In the genomic region with DNA sequence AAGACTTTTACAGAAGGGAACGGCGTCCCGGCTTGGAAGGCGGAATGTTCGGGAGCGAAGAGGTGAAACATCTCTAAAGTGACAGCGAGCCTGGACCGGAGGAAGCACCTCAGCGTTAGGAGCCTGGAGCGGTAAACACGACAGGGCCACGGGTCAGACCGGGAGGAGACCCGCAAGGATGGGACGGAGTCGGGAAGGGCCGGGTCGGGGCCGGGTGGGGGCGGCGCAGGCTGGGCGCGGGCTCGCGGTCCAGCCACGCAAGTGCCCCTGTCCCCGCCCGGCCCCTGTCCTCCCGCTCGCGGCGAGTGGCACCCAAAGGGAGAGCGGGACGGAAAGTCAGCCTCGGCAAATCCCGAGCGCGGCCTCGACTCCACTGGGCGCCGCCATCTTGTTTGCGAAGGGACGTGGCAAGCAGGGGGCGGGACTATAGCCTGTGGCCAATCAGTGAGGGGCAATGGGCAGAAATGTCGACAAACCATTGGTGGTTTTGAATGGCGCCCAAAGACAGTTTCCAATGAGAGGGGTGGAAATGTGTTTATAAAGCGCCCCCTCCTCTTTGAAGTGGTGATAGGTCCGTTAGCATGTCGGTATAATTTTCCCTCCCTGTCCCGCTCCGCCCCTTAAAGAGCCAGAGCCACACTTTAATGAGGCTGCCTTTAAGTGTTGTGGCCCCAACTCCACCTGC, we compare ENCODE assay signal across 8 mouse cellular contexts. TPM values are rescaled to one million over a fixed set of nuclear protein-coding genes. Genes with fewer than 3 reads are reported as not detected.
DNase-seq lines count a peak whose midpoint lies in the region; ATAC-seq lines count a peak whose summit lies in the region.

A gene (minus strand): TSS at position 396 of the 685 bp plus-strand sequence.
A gene (minus strand): TSS at position 413 of the 685 bp plus-strand sequence.

- peaks cover 10% of the 10 kb centered on the region for H3K4me1 ChIP-seq in forebrain, embryonic 14.5 days (ENCODE audit: control insufficient read depth, insufficient read depth, low read length)
- peaks cover 39% of the 10 kb centered on the region for H3K4me1 ChIP-seq in neural tube, embryonic 15.5 days

- peak within 1 kb of the TSS; percentile 62 for H3K4me3 ChIP-seq in forebrain, embryonic 14.5 days (ENCODE audit: low read depth, low read length)
- peak within 1 kb of the TSS; percentile 74 for H3K4me3 ChIP-seq in neural tube, embryonic 15.5 days (replicated peaks)

- intact Hi-C loops in heart, postnatal 14 days (cut with DNase I) = no loop called here

- DNase-seq in ES-CJ7 (ENCODE audit: low read depth, low spot score) = peak; percentile 99
- DNase-seq in cerebellum, adult 11 months = peak; percentile 95
- peak; percentile 99 for DNase-seq in forebrain, embryonic 14.5 days (ENCODE audit: low spot score)
- peak; percentile 93 to 96 for DNase-seq in heart, postnatal 14 days
- DNase-seq in layer of hippocampus, adult 11-12 months (ENCODE audit: low spot score) = peak; percentile 97
- DNase-seq in lung, adult 18-20 months = peak; percentile 97 to 98
- peak; percentile 98 for DNase-seq in testis, postnatal 14 days (ENCODE audit: low spot score)

- H3K27me3 ChIP-seq in forebrain, embryonic 14.5 days (replicated peaks; ENCODE audit: control insufficient read depth, insufficient read depth, low read length) = no peaks in the 10 kb centered on the region
- no peaks in the 10 kb centered on the region for H3K27me3 ChIP-seq in neural tube, embryonic 15.5 days (replicated peaks)

- H3K9me3 ChIP-seq in forebrain, embryonic 14.5 days (replicated peaks; ENCODE audit: control insufficient read depth, low read length) = no peaks in the 10 kb centered on the region
- no peaks in the 10 kb centered on the region for H3K9me3 ChIP-seq in neural tube, embryonic 15.5 days (replicated peaks)

- H3K4me2 ChIP-seq in forebrain, embryonic 14.5 days (ENCODE audit: low read length) = peak within 1 kb of the TSS; percentile 45
- peak within 1 kb of the TSS; percentile 62 for H3K4me2 ChIP-seq in neural tube, embryonic 15.5 days

- ATAC-seq in forebrain, embryonic 14.5 days = peak; percentile 97
- peak; percentile 98 for ATAC-seq in neural tube, embryonic 15.5 days (ENCODE audit: low FRiP score)

- H3K36me3 ChIP-seq in forebrain, embryonic 14.5 days (ENCODE audit: control insufficient read depth, insufficient read depth, low read length) = 0 out of 2 replicates have a peak, but pooled peaks cover 3% of the 10 kb centered on the region
- no peaks in the 10 kb centered on the region for H3K36me3 ChIP-seq in neural tube, embryonic 15.5 days

- under 1% methylated on average over 42 of the region's 51 CpGs for WGBS in forebrain, embryonic 14.5 days
- under 1% methylated on average over 38 of the region's 51 CpGs for WGBS in neural tube, embryonic 15.5 days

- peak within 1 kb of the TSS; percentile 52; the same call in 1 of the 2 replicates for H3K27ac ChIP-seq in forebrain, embryonic 14.5 days (ENCODE audit: low read depth, low read length)
- 0 out of 2 replicates have a peak within 1 kb of the TSS, but pooled peaks have one; percentile 54 for H3K27ac ChIP-seq in neural tube, embryonic 15.5 days (replicated peaks)

- H3K9ac ChIP-seq in forebrain, embryonic 14.5 days (ENCODE audit: low read length) = peak within 1 kb of the TSS; percentile 75
- H3K9ac ChIP-seq in neural tube, embryonic 15.5 days (replicated peaks) = peak within 1 kb of the TSS; percentile 60

RNA-seq across cellular contexts. Expression of the first gene that starts in this region (rescaled TPM):
- 0.11 and 0.16 TPM in 2 replicates for polyA plus RNA-seq in forebrain, embryonic 14.5 days (2014; fragmentation: Nextera tagmentation; extraction: Ambion mirVana)
- total RNA-seq in heart, postnatal 14 days (2021) = under 1 TPM in 1 of 2 experiments, not detected in 1; 0.12 TPM
- 0.15 and 0.58 TPM in 2 replicates for polyA plus RNA-seq in neural tube, embryonic 15.5 days (2015; fragmentation: Nextera tagmentation; extraction: Ambion mirVana)

RNA-seq across cellular contexts. Expression of the second gene that starts in this region (rescaled TPM):
- polyA plus RNA-seq in forebrain, embryonic 14.5 days (2014; fragmentation: Nextera tagmentation; extraction: Ambion mirVana) = 31.3 and 35.1 TPM in 2 replicates
- total RNA-seq in heart, postnatal 14 days (2021) = 10 to 100 TPM; 10.1 to 11.3 TPM
- 33.7 and 42.5 TPM in 2 replicates for polyA plus RNA-seq in neural tube, embryonic 15.5 days (2015; fragmentation: Nextera tagmentation; extraction: Ambion mirVana)

Comparison
In these comparisons a context has a peak if more than half of its experiments do, and no peak if none do; other contexts are left out.
1. Peak in every context shown above with its lines: DNase-seq, ATAC-seq, H3K4me3 ChIP-seq and H3K27ac ChIP-seq.